Mouse (Mus musculus) embryonic facial prominence, embryonic 10.5 days (tissue): ENCODE data around the gene Gm2115. TPM values are rescaled to one million over a fixed set of nuclear protein-coding genes. Genes with fewer than 3 reads are reported as not detected.

Experiments used
- DNase-seq: peaks from one replicate; pipeline ENCODE4 v3.0.0-alpha.2; 2017; ENCODE audit warnings: low spot score
- H3K27ac ChIP-seq: fragments of 300-500 bp; sonication (generic); replicated peaks from 2 replicates; pipeline ENCODE4 v1.5.1; 2016; ENCODE audit warnings: mild to moderate bottlenecking
- H3K27me3 ChIP-seq: fragments of 300-500 bp; sonication (generic); replicated peaks from 2 replicates; pipeline ENCODE4 v1.6.1; 2016; ENCODE audit warnings: low read depth, mild to moderate bottlenecking; ENCODE audit not compliant: poor library complexity, severe bottlenecking
- H3K36me3 ChIP-seq: fragments of 300-500 bp; sonication (generic); replicated peaks from 2 replicates; pipeline ENCODE4 v1.6.1; 2016; ENCODE audit warnings: mild to moderate bottlenecking, moderate library complexity
- H3K4me1 ChIP-seq: fragments of 300-500 bp; sonication (generic); 2 replicates; pipeline ENCODE4 v1.6.1; 2016
- H3K4me3 ChIP-seq: fragments of 300-500 bp; sonication (generic); 2 replicates; pipeline ENCODE4 v1.5.1; 2016; ENCODE audit warnings: mild to moderate bottlenecking, moderate library complexity
- H3K9me3 ChIP-seq: fragments of 300-500 bp; sonication (generic); 2 replicates; pipeline ENCODE4 v1.6.1; 2016; ENCODE audit warnings: mild to moderate bottlenecking
- WGBS: fragments of 180-500 bp; shearing (Covaris S2); methylation state at CpG from one replicate; pipeline ENCODE4 v1.1.7; 2016; 5-methylcytosine and 5-hydroxymethylcytosine counted together
- polyA plus RNA-seq: library from polyadenylated mRNA; unstranded; fragments of >200 nt; fragmentation: Nextera tagmentation; extraction: Ambion mirVana; gene quantifications from 2 replicates; pipeline ENCODE4 v1.2.1, GENCODE M21; 2016

Gm2115 gene
- polyA plus RNA-seq, 1 experiment from 2014 or later = 0.02 TPM

DNA sequence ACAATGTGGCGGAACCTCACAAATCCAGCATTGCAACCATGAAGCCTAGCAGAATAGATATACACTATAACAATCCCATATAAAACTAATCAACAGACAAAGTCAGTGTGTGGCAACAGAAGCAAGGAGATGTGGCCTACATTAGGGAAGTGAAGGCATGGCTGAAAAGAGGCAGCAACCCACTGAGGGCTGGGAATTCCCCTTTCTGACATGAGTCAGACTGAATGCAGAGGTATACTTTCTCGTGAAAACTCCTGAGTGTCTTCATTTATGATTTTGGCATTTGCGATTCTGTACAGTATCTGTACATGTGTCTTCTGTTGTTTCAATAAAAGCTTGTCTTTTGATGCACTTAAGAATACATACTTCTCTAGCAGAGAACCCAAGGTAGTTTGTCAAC, 62.6 kb downstream of the Gm2115 start:
- Histone ChIP-seq H3K27me3 (no peaks in the 10 kb centered on the region), H3K9me3 (no peaks in the 10 kb centered on the region), H3K27ac (no peak overlapping the region), H3K4me3 (no peak overlapping the region), H3K4me1 (peaks cover 4% of the 10 kb centered on the region; the same call in 1 of the 2 replicates), H3K36me3 (no peaks in the 10 kb centered on the region)
- no peak for DNase-seq
- 90% methylated on average over 3 of the region's 3 CpGs for WGBS

- H3K4me1 ChIP-seq = peaks cover 4% of the 10 kb centered on the region; the same call in 1 of the 2 replicates
- H3K9me3 ChIP-seq = no peaks in the 10 kb centered on the region
- no peak overlapping the region; the same call in 1 of the 2 replicates for H3K27ac ChIP-seq
- no peaks in the 10 kb centered on the region for H3K27me3 ChIP-seq
- no peaks in the 10 kb centered on the region for H3K36me3 ChIP-seq
- H3K4me3 ChIP-seq = no peak overlapping the region
- DNase-seq = peak; percentile 48
- WGBS = 57% methylated on average over 8 of the region's 8 CpGs
These were observed 65.5 kb downstream of the Gm2115 start for GRCm38 (mm10) chr7:84594087-84594916.

GRCm38 (mm10) chr7:84594917-84595303, 66.2 kb downstream of the Gm2115 start:
- peaks cover 4% of the 10 kb centered on the region; the same call in 1 of the 2 replicates for H3K4me1 ChIP-seq
- H3K4me3 ChIP-seq = no peak overlapping the region
- no peaks in the 10 kb centered on the region for H3K36me3 ChIP-seq
- no peak for DNase-seq
- no peaks in the 10 kb centered on the region for H3K27me3 ChIP-seq
- no peak overlapping the region; the same call in 1 of the 2 replicates for H3K27ac ChIP-seq
- H3K9me3 ChIP-seq = no peaks in the 10 kb centered on the region

DNA sequence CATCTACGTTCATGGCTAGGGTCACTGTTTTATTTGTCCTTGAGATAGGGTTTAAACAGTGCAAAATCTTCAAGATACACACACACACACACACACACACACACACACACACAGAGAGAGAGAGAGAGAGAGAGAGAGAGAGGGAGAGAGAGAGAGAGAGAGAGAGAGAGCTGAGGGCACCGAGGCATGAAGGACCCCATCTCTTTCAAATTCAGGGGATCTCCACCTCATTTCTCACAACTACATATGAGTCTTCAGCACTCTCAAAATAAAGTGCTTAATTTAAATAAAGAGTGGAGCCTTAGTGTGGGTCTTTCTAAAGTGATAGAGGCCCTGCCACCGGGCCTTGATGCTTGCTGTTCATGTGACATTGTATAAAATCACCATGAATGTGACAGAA, 67.2 kb downstream of the Gm2115 start:
- WGBS = 88% methylated on average over 3 of the region's 3 CpGs
- Histone ChIP-seq H3K4me3 (no peak overlapping the region), H3K4me1 (peaks cover 4% of the 10 kb centered on the region; the same call in 1 of the 2 replicates)

DNA sequence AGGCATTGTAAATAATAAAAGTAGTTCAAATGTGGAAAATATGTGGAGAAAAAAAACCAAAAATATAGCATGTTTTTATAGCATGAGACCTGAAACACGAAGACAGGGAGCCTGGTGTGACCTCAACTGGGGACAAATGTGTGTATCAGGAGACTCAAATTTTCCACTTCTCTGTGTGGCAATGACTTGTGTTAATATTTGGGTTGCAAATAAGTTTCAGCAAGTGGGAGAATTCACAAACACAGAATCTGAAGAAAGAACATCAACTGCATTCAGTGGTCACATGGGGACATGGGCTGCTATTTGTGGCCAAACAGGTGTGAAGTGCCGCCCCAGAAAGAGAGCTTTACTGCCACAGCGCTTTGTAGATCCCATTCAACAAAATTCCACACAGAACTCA, 67.9 kb downstream of the Gm2115 start:
- DNase-seq = no peak
- H3K36me3 ChIP-seq = no peaks in the 10 kb centered on the region
- no peak overlapping the region for H3K4me3 ChIP-seq
- H3K27me3 ChIP-seq = no peaks in the 10 kb centered on the region
- WGBS = 89% methylated on average over 3 of the region's 3 CpGs
- no peak overlapping the region for H3K27ac ChIP-seq
- H3K9me3 ChIP-seq = no peaks in the 10 kb centered on the region
- H3K4me1 ChIP-seq = peaks cover 4% of the 10 kb centered on the region; the same call in 1 of the 2 replicates

More for the DNA sequence above, 67.2 kb downstream of the Gm2115 start:
- Histone ChIP-seq H3K27me3 (no peaks in the 10 kb centered on the region), H3K27ac (no peak overlapping the region), H3K36me3 (no peaks in the 10 kb centered on the region), H3K9me3 (no peaks in the 10 kb centered on the region)
- DNase-seq = peak; percentile 1

GRCm38 (mm10) chr7:84600631-84601030, 71.9 kb downstream of the Gm2115 start:
- Histone ChIP-seq H3K27me3 (peaks cover 12% of the 10 kb centered on the region), H3K9me3 (no peaks in the 10 kb centered on the region), H3K36me3 (no peaks in the 10 kb centered on the region), H3K4me1 (peaks cover 10% of the 10 kb centered on the region), H3K27ac (no peak overlapping the region), H3K4me3 (no peak overlapping the region)
- 89% methylated on average over 2 of the region's 2 CpGs for WGBS
- DNase-seq = no peak

GRCm38 (mm10) chr7:84601331-84601730, 72.6 kb downstream of the Gm2115 start:
- Histone ChIP-seq H3K36me3 (no peaks in the 10 kb centered on the region), H3K27ac (no peak overlapping the region), H3K27me3 (peaks cover 12% of the 10 kb centered on the region), H3K4me1 (peaks cover 17% of the 10 kb centered on the region), H3K9me3 (no peaks in the 10 kb centered on the region), H3K4me3 (no peak overlapping the region)
- WGBS = 87% methylated on average over 3 of the region's 3 CpGs
- no peak for DNase-seq

GRCm38 (mm10) chr7:84604501-84604900, 75.7 kb downstream of the Gm2115 start:
- DNase-seq = no peak
- no peak overlapping the region for H3K4me3 ChIP-seq
- H3K9me3 ChIP-seq = no peaks in the 10 kb centered on the region
- peaks cover 20% of the 10 kb centered on the region for H3K4me1 ChIP-seq
- H3K27ac ChIP-seq = no peak overlapping the region
- H3K36me3 ChIP-seq = no peaks in the 10 kb centered on the region
- H3K27me3 ChIP-seq = peaks cover 12% of the 10 kb centered on the region
- 67% methylated on average over 3 of the region's 3 CpGs for WGBS

- H3K4me3 ChIP-seq = peak overlapping the region; percentile 75
- 10% methylated on average over 19 of the region's 19 CpGs for WGBS
These were observed 76.4 kb downstream of the Gm2115 start for GRCm38 (mm10) chr7:84605033-84605687.

GRCm38 (mm10) chr7:84605704-84606292, 77.0 kb downstream of the Gm2115 start:
- peak overlapping the region; percentile 69 for H3K27ac ChIP-seq
- H3K36me3 ChIP-seq = no peaks in the 10 kb centered on the region
- peaks cover 20% of the 10 kb centered on the region for H3K4me1 ChIP-seq
- H3K4me3 ChIP-seq = peak overlapping the region; percentile 75
- no peaks in the 10 kb centered on the region for H3K9me3 ChIP-seq
- H3K27me3 ChIP-seq = peaks cover 12% of the 10 kb centered on the region
- DNase-seq = peak; percentile 51
- WGBS = under 1% methylated on average over 36 of the region's 36 CpGs

More at GRCm38 (mm10) chr7:84605033-84605687, 76.4 kb downstream of the Gm2115 start:
- Histone ChIP-seq H3K36me3 (no peaks in the 10 kb centered on the region), H3K27me3 (peaks cover 12% of the 10 kb centered on the region), H3K9me3 (no peaks in the 10 kb centered on the region), H3K27ac (peak overlapping the region; percentile 69; the same call in 1 of the 2 replicates), H3K4me1 (peaks cover 20% of the 10 kb centered on the region)
- DNase-seq = no peak

- H3K4me3 ChIP-seq = peak within 1 kb of the TSS; percentile 75
These were observed 77.6 kb downstream of the Gm2115 start, which contains the start of gene Fah for GRCm38 (mm10) chr7:84606293-84606749. Gene Fah, minus strand, starts transcription at chr7:84606722.

DNA sequence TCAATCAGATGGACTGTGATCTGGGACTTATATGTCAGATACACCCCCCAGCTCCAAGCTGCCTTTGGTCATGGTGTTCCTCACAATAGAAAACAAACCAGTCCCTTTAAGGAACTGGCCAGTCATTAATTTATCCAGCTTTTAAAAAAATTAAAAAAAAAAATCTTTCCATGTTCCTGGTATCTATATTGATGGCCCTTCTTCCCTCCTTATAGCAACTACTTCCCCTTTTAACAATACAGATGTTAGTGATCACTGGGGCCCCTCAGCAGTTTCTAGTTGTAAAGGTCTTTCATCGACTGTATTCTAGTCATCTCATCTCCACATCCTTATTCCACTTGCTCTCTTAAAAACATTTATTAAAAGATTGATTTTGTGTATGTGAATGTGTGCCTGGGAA, 82.9 kb downstream of the Gm2115 start:
- Histone ChIP-seq H3K27ac (no peak overlapping the region), H3K36me3 (peaks cover 20% of the 10 kb centered on the region), H3K4me3 (no peak overlapping the region), H3K27me3 (no peaks in the 10 kb centered on the region), H3K9me3 (no peaks in the 10 kb centered on the region), H3K4me1 (peaks cover under 1% of the 10 kb centered on the region)
- 92% methylated on average over 1 of the region's 1 CpGs for WGBS
- no peak for DNase-seq

More at GRCm38 (mm10) chr7:84606293-84606749, 77.6 kb downstream of the Gm2115 start, which contains the start of gene Fah:
- no peaks in the 10 kb centered on the region for H3K36me3 ChIP-seq
- H3K27me3 ChIP-seq = peaks cover 12% of the 10 kb centered on the region
- H3K27ac ChIP-seq = peak within 1 kb of the TSS; percentile 69
- peak; percentile 45 for DNase-seq
- WGBS = 1% methylated on average over 10 of the region's 10 CpGs
- peaks cover 20% of the 10 kb centered on the region for H3K4me1 ChIP-seq
- no peaks in the 10 kb centered on the region for H3K9me3 ChIP-seq
